Mouse (Mus musculus): ENCODE measurements around the gene Pank4. TPM values are rescaled to one million over a fixed set of nuclear protein-coding genes. Genes with fewer than 3 reads are reported as not detected.
A peak's percentile ranks its signal among the peaks of the same experiment; 100 is the strongest.

Gene Pank4
- total and polyA plus RNA-seq, 3 experiments = 22.4 to 34.7 (median 27.6) TPM

- H3K4me3 ChIP-seq (replicated peaks in 1 of 3; ENCODE audit: low read depth in 2 of 3, low read length in 2 of 3, poor library complexity in 1 of 3) = no peak overlapping the region
- dilution Hi-C loops (cut with MboI; ENCODE audit: extremely low pct_ligation_motif_present, extremely low pct_unique_long_range_greater_than_20kb, low sequenced_read_pairs) (no loop called here), in situ Hi-C loops (cut with MboI; ENCODE audit: low pct_ligation_motif_present, low pct_unique_long_range_greater_than_20kb, low sequenced_read_pairs) (loop anchor here (25.0 kb wide), 1 partner anchor 275 kb away; the partner anchor contains the start of gene Faap20)
- H3K4me2 ChIP-seq (ENCODE audit: insufficient read depth, low read depth, poor library complexity, severe bottlenecking) = no peak overlapping the region
- H3K9ac ChIP-seq (ENCODE audit: insufficient read depth, low read depth) = no peak overlapping the region
- H3K79me2 ChIP-seq (replicated peaks; ENCODE audit: control insufficient read depth, extremely low read depth, insufficient read depth, poor library complexity, severe bottlenecking) = peaks cover 35% of the 10 kb centered on the region
- H3K27ac ChIP-seq (ENCODE audit: insufficient read depth, low read depth) = no peak overlapping the region
- H3K4me1 ChIP-seq (ENCODE audit: control insufficient read depth in 1 of 2, insufficient read depth in 2 of 2) = peaks cover 24 to 61% of the 10 kb centered on the region in 2 experiments
- TF ChIP-seq JUN (IDR thresholded peaks at IDR 0.05; ENCODE audit: insufficient read depth, low read depth, low read length) (no peak), RCOR1 (conservative IDR thresholded peaks at IDR 0.05; ENCODE audit: low read depth, low read length) (no peak), BHLHE40 (IDR thresholded peaks at IDR 0.05; ENCODE audit: low read depth, low read length) (no peak), SIN3A (IDR thresholded peaks at IDR 0.05; ENCODE audit: low read length) (no peak), MAZ (IDR thresholded peaks at IDR 0.05; ENCODE audit: low read depth, low read length) (no peak), MEF2A (IDR thresholded peaks at IDR 0.05; ENCODE audit: borderline replicate concordance, low read depth, low read length) (no peak), CHD2 (IDR thresholded peaks at IDR 0.05; ENCODE audit: low read length) (no peak), ZMIZ1 (IDR thresholded peaks at IDR 0.05; ENCODE audit: low read depth, low read length) (no peak), ZC3H11A (IDR thresholded peaks at IDR 0.05; ENCODE audit: low read depth, low read length) (no peak), MYC (IDR thresholded peaks at IDR 0.05; ENCODE audit: low read depth, low read length) (no peak), ETS1 (conservative IDR thresholded peaks at IDR 0.05; ENCODE audit: low read depth, low read length) (no peak), NRF1 (IDR thresholded peaks at IDR 0.05; ENCODE audit: low read depth, low read length) (no peak), GABPA (IDR thresholded peaks at IDR 0.05; ENCODE audit: insufficient replicate concordance, low read depth, low read length) (no peak), POLR2AphosphoS2 (IDR thresholded peaks at IDR 0.05; ENCODE audit: low read depth, low read length) (no peak), KAT2A (IDR thresholded peaks at IDR 0.05; ENCODE audit: insufficient replicate concordance, low read length) (no peak), HCFC1 (IDR thresholded peaks at IDR 0.05; ENCODE audit: low read depth, low read length) (no peak)
- H3K36me3 ChIP-seq (replicated peaks in 1 of 2; ENCODE audit: control insufficient read depth in 1 of 2, insufficient read depth in 1 of 2, low read length in 1 of 2) = peaks cover 3 to 21% of the 10 kb centered on the region in 2 experiments
- no peaks in the 10 kb centered on the region for H3K9me3 ChIP-seq (replicated peaks; ENCODE audit: low read length)
- DNase-seq (ENCODE audit: extremely low read depth) = no peak
- H3K27me3 ChIP-seq (replicated peaks) = peaks cover 50% of the 10 kb centered on the region
These were observed 1.2 kb upstream of the Pank4 start for GRCm38 (mm10) chr4:154962683-154963082.

- peak overlapping the region; percentile 41; the same call in 1 of the 2 replicates for H3K4me2 ChIP-seq (ENCODE audit: insufficient read depth, low read depth, poor library complexity, severe bottlenecking)
- H3K4me1 ChIP-seq (ENCODE audit: control insufficient read depth in 1 of 2, insufficient read depth in 2 of 2) = peaks cover 24 to 63% of the 10 kb centered on the region in 2 experiments
- H3K4me3 ChIP-seq (replicated peaks in 1 of 3; ENCODE audit: low read depth in 2 of 3, low read length in 2 of 3, poor library complexity in 1 of 3) = peak overlapping the region in 2 of 3 experiments; percentile 63 to 94
- peaks cover 45% of the 10 kb centered on the region for H3K27me3 ChIP-seq (replicated peaks)
- H3K9ac ChIP-seq (ENCODE audit: insufficient read depth, low read depth) = no peak overlapping the region
- no peak for DNase-seq (ENCODE audit: extremely low read depth)
- dilution Hi-C loops (cut with MboI; ENCODE audit: extremely low pct_ligation_motif_present, extremely low pct_unique_long_range_greater_than_20kb, low sequenced_read_pairs) = no loop called here
- peaks cover 4 to 27% of the 10 kb centered on the region in 2 experiments for H3K36me3 ChIP-seq (replicated peaks in 1 of 2; ENCODE audit: control insufficient read depth in 1 of 2, insufficient read depth in 1 of 2, low read length in 1 of 2)
- H3K27ac ChIP-seq (ENCODE audit: insufficient read depth, low read depth) = no peak overlapping the region
- peaks cover 41% of the 10 kb centered on the region for H3K79me2 ChIP-seq (replicated peaks; ENCODE audit: control insufficient read depth, extremely low read depth, insufficient read depth, poor library complexity, severe bottlenecking)
- TF ChIP-seq CHD1 (IDR thresholded peaks at IDR 0.05; ENCODE audit: low read depth, low read length) (no peak), ZC3H11A (IDR thresholded peaks at IDR 0.05; ENCODE audit: low read depth, low read length) (no peak), POLR2A (IDR thresholded peaks at IDR 0.05; ENCODE audit: low read depth, low read length) (no peak), TCF12 (IDR thresholded peaks at IDR 0.05; ENCODE audit: low read depth, low read length) (no peak), TBP (conservative IDR thresholded peaks at IDR 0.05; ENCODE audit: low read depth, low read length) (no peak), RAD21 (IDR thresholded peaks at IDR 0.05; ENCODE audit: low read depth, low read length) (no peak), HCFC1 (IDR thresholded peaks at IDR 0.05; ENCODE audit: low read depth, low read length) (no peak), NRF1 (IDR thresholded peaks at IDR 0.05; ENCODE audit: low read depth, low read length) (no peak), SIN3A (IDR thresholded peaks at IDR 0.05; ENCODE audit: low read length) (no peak), CTCF (conservative IDR thresholded peaks at IDR 0.05 in 1 of 2, IDR thresholded peaks at IDR 0.05 in 1 of 2; ENCODE audit: low read depth in 2 of 2, low read length in 2 of 2) (no peak)
- no peaks in the 10 kb centered on the region for H3K9me3 ChIP-seq (replicated peaks; ENCODE audit: low read length)
- in situ Hi-C loops (cut with MboI; ENCODE audit: low pct_ligation_motif_present, low pct_unique_long_range_greater_than_20kb, low sequenced_read_pairs) = loop anchor here (25.0 kb wide), 1 partner anchor 274 kb away; the partner anchor contains the start of gene Faap20
These were observed 610 bp upstream of the Pank4 start for GRCm38 (mm10) chr4:154963190-154963836.
